Mouse (Mus musculus): ENCODE results near the gene Six5. TPM values are rescaled to one million over a fixed set of nuclear protein-coding genes. Genes with fewer than 3 reads are reported as not detected.

The Six5 gene
- polyA plus RNA-seq, 1 experiment: 1.6 TPM

DNA sequence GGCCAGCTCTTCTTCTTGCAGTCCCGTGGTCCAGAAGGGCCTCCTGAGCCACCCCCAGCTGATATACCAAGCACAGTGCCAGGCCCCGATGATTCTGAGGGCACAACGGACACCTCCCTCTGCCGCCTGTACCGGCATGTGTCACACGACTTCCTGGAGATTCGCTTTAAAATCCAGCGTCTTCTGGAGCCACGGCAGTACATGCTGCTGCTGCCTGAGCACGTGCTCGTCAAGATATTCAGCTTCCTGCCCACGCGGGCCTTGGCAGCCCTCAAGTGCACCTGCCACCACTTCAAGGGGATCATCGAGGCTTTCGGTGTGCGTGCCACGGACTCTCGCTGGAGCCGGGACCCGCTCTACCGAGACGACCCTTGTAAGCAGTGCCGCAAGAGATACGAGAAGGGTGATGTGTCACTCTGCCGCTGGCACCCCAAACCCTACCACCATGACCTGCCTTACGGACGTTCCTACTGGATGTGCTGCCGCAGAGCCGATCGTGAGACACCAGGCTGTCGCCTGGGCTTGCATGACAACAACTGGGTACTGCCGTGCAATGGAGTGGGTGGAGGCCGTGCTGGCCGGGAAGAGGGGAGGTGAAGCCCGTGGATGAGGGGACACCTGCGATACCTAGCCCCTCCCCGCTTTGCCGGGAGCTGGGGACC, 42.4 kb downstream of the Six5 start:
- Histone ChIP-seq H3K36me3 (ENCODE audit: control insufficient read depth, insufficient read depth) (peaks cover 9% of the 10 kb centered on the region), H3K79me2 (ENCODE audit: control insufficient read depth, insufficient read depth) (peaks cover 16% of the 10 kb centered on the region), H3K27me3 (ENCODE audit: control insufficient read depth, insufficient read depth, insufficient read length) (no peaks in the 10 kb centered on the region), H3K4me3 (ENCODE audit: insufficient read depth, poor library complexity, severe bottlenecking) (no peak overlapping the region), H3K79me3 (ENCODE audit: low read depth) (peaks cover 3% of the 10 kb centered on the region), H3ac (ENCODE audit: control insufficient read depth, insufficient read length, low read depth) (no peak overlapping the region)
- TF ChIP-seq USF1 (IDR thresholded peaks at IDR 0.05; ENCODE audit: low read depth) (no peak), MYOD1 (IDR thresholded peaks at IDR 0.05; ENCODE audit: control insufficient read depth, insufficient read length, low read depth) (no peak), MAX (IDR thresholded peaks at IDR 0.05) (no peak), FOSL1 (IDR thresholded peaks at IDR 0.05; ENCODE audit: insufficient read depth, low read length, poor library complexity, severe bottlenecking) (no peak), MYOG (IDR thresholded peaks at IDR 0.05; ENCODE audit: control insufficient read depth, extremely low read depth, insufficient read length) (no peak), CEBPB (IDR thresholded peaks at IDR 0.05; ENCODE audit: low read depth) (no peak), CTCF (IDR thresholded peaks at IDR 0.05; ENCODE audit: control insufficient read depth, insufficient read depth, insufficient read length) (no peak)

DNA sequence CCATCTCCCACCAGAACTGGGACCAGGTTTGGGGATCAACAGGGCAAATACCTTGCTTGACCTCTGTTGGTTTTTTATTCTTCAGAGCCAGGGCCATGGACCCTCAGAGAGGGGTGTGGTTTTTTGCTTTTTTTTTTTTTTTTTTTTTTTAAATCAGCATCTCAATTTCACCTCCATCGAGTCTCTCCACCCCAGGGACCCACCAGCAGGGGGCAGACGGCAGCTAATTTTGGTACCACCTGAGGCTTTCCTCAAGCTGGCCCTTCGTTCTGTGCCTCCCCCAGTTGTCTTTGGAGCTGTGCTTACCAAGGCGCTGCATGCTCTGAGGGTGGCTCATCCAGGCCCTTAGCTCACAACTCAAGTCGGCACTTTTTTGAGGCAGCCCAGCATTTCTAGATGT, 43.0 kb downstream of the Six5 start:
- peaks cover 9% of the 10 kb centered on the region for H3K36me3 ChIP-seq (ENCODE audit: control insufficient read depth, insufficient read depth)
- peaks cover 3% of the 10 kb centered on the region for H3K79me3 ChIP-seq (ENCODE audit: low read depth)
- no peak overlapping the region for H3K4me3 ChIP-seq (ENCODE audit: insufficient read depth, poor library complexity, severe bottlenecking)
- no peak overlapping the region for H3ac ChIP-seq (ENCODE audit: control insufficient read depth, insufficient read length, low read depth)
- H3K27me3 ChIP-seq (ENCODE audit: control insufficient read depth, insufficient read depth, insufficient read length): no peaks in the 10 kb centered on the region
- peaks cover 11% of the 10 kb centered on the region for H3K79me2 ChIP-seq (ENCODE audit: control insufficient read depth, insufficient read depth)
- TF ChIP-seq CTCF (IDR thresholded peaks at IDR 0.05; ENCODE audit: control insufficient read depth, insufficient read depth, insufficient read length) (peak; percentile 18), CEBPB (IDR thresholded peaks at IDR 0.05; ENCODE audit: low read depth) (no peak)

DNA sequence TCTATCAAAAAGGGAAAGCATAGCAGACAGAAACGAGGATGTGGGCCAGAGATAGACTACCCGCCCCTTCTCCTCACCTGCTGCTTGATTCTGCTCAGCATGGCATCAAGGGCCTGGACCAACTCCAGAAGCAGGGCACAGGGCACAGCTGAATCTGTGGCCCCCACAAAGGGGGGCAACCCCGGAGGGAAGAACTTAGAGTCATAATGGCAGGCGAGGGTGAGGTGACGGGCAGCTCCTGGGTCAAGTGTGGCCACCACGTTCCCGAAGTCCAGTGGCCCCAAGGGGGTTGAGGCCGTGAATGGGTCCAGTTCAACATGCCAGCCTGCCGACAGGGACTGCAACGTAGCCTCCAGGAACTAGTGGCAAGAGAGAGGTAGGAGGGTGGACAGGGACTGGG, 52.4 kb downstream of the Six5 start:
- TF ChIP-seq CEBPB (IDR thresholded peaks at IDR 0.05; ENCODE audit: low read depth) (no peak), MYOD1 (IDR thresholded peaks at IDR 0.05; ENCODE audit: control insufficient read depth, insufficient read length, low read depth) (no peak), CTCF (IDR thresholded peaks at IDR 0.05; ENCODE audit: control insufficient read depth, insufficient read depth, insufficient read length) (no peak), USF1 (IDR thresholded peaks at IDR 0.05; ENCODE audit: low read depth) (no peak), FOSL1 (IDR thresholded peaks at IDR 0.05; ENCODE audit: insufficient read depth, low read length, poor library complexity, severe bottlenecking) (no peak), MAX (IDR thresholded peaks at IDR 0.05) (no peak), MYOG (IDR thresholded peaks at IDR 0.05; ENCODE audit: control insufficient read depth, extremely low read depth, insufficient read length) (no peak)
- Histone ChIP-seq H3K79me3 (ENCODE audit: low read depth) (peaks cover 15% of the 10 kb centered on the region), H3K27me3 (ENCODE audit: control insufficient read depth, insufficient read depth, insufficient read length) (no peaks in the 10 kb centered on the region), H3K36me3 (ENCODE audit: control insufficient read depth, insufficient read depth) (peaks cover 1% of the 10 kb centered on the region), H3K4me3 (ENCODE audit: insufficient read depth, poor library complexity, severe bottlenecking) (no peak overlapping the region), H3K79me2 (ENCODE audit: control insufficient read depth, insufficient read depth) (peaks cover 34% of the 10 kb centered on the region), H3ac (ENCODE audit: control insufficient read depth, insufficient read length, low read depth) (no peak overlapping the region)

DNA sequence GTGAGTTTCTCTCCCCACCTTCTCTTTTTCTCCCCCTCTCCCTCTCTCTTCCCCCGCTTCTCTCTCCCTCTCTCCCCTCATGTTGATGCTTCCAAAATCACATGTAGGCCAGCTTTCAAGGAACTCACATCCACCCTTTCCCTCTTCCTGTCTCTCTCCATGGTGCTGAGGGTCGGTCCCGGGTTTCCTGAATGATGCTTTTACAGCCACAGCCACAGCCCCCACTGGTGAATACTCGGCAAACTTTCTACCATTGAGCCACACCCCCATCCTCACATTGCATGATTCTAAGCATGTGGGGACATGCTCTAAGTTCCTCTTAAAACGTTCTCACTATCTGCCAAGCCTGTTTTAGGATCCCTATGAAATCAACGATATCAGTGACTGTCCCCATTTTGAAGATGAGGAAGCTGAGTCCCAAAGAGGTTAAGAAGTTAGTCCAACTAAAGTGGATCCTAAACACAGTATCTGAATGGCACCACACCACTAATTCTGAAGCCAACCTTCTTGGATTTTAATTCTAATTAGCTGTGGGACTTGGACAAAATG, 53.2 kb downstream of the Six5 start:
- no peaks in the 10 kb centered on the region for H3K27me3 ChIP-seq (ENCODE audit: control insufficient read depth, insufficient read depth, insufficient read length)
- H3ac ChIP-seq (ENCODE audit: control insufficient read depth, insufficient read length, low read depth): no peak overlapping the region
- H3K36me3 ChIP-seq (ENCODE audit: control insufficient read depth, insufficient read depth): peaks cover 6% of the 10 kb centered on the region
- H3K4me3 ChIP-seq (ENCODE audit: insufficient read depth, poor library complexity, severe bottlenecking): peak overlapping the region; percentile 44
- peaks cover 17% of the 10 kb centered on the region for H3K79me3 ChIP-seq (ENCODE audit: low read depth)
- TF ChIP-seq MYOG (IDR thresholded peaks at IDR 0.05; ENCODE audit: control insufficient read depth, extremely low read depth, insufficient read length) (no peak), USF1 (IDR thresholded peaks at IDR 0.05; ENCODE audit: low read depth) (no peak), FOSL1 (IDR thresholded peaks at IDR 0.05; ENCODE audit: insufficient read depth, low read length, poor library complexity, severe bottlenecking) (no peak), CTCF (IDR thresholded peaks at IDR 0.05; ENCODE audit: control insufficient read depth, insufficient read depth, insufficient read length) (no peak), MYOD1 (IDR thresholded peaks at IDR 0.05; ENCODE audit: control insufficient read depth, insufficient read length, low read depth) (no peak), MAX (IDR thresholded peaks at IDR 0.05) (no peak), CEBPB (IDR thresholded peaks at IDR 0.05; ENCODE audit: low read depth) (no peak)
- H3K79me2 ChIP-seq (ENCODE audit: control insufficient read depth, insufficient read depth): peaks cover 39% of the 10 kb centered on the region

Small RNAs within 50 kb of the gene (microRNA-seq; reads per million reads assigned to microRNA genes)
- 0.68 reads per million, percentile 14 among the genes with 10 or more reads in this experiment for gene Mir3100 (ENCODE audit: borderline microRNAs expressed)

Other genes starting within 250 kb of the Six5 start
- gene Pglyrp1, start 223.3 kb upstream of the Six5 start, polyA plus RNA-seq (2012; fragmentation: generic; extraction: Trizol): 0.05 TPM
- gene Ccdc61, start 184.2 kb upstream of the Six5 start, polyA plus RNA-seq (2012; fragmentation: generic; extraction: Trizol): 10.8 TPM
- gene Nova2, start 168.7 kb upstream of the Six5 start, polyA plus RNA-seq (2012; fragmentation: generic; extraction: Trizol): 0.05 TPM
- not detected for gene Nanos2, start 107.2 kb upstream of the Six5 start, polyA plus RNA-seq (2012; fragmentation: generic; extraction: Trizol)
- gene Mypop, start 103.3 kb upstream of the Six5 start, polyA plus RNA-seq (2012; fragmentation: generic; extraction: Trizol): 17.8 TPM
- gene Irf2bp1, start 90.5 kb upstream of the Six5 start, polyA plus RNA-seq (2012; fragmentation: generic; extraction: Trizol): 39.4 TPM
- 0.07 TPM for gene Foxa3, start 71.1 kb upstream of the Six5 start, polyA plus RNA-seq (2012; fragmentation: generic; extraction: Trizol)
- gene Sympk, start 70.2 kb upstream of the Six5 start, polyA plus RNA-seq (2012; fragmentation: generic; extraction: Trizol): 84.8 TPM
- gene Rsph6a, start 39.9 kb upstream of the Six5 start, polyA plus RNA-seq (2012; fragmentation: generic; extraction: Trizol): 0.09 TPM
- 83.1 TPM for gene Dmwd, start 18.4 kb upstream of the Six5 start, polyA plus RNA-seq (2012; fragmentation: generic; extraction: Trizol)
- 120 TPM for gene Dmpk, start 10.7 kb upstream of the Six5 start, polyA plus RNA-seq (2012; fragmentation: generic; extraction: Trizol)
- not detected for gene Gm4969, start 23.8 kb downstream of the Six5 start, polyA plus RNA-seq (2012; fragmentation: generic; extraction: Trizol)
- gene Fbxo46, start 25.3 kb downstream of the Six5 start, polyA plus RNA-seq (2012; fragmentation: generic; extraction: Trizol): 7.4 TPM
- 12.3 TPM for gene Qpctl, start 54.7 kb downstream of the Six5 start, polyA plus RNA-seq (2012; fragmentation: generic; extraction: Trizol)
- 255 TPM for gene Snrpd2, start 55.1 kb downstream of the Six5 start, polyA plus RNA-seq (2012; fragmentation: generic; extraction: Trizol)
- 0.43 TPM for gene Gipr, start 71.5 kb downstream of the Six5 start, polyA plus RNA-seq (2012; fragmentation: generic; extraction: Trizol)
- gene Eml2, start 81.8 kb downstream of the Six5 start, polyA plus RNA-seq (2012; fragmentation: generic; extraction: Trizol): 16.4 TPM
- gene Gpr4, start 117.9 kb downstream of the Six5 start, polyA plus RNA-seq (2012; fragmentation: generic; extraction: Trizol): 0.05 TPM
- 27.5 TPM for gene Opa3, start 133.7 kb downstream of the Six5 start, polyA plus RNA-seq (2012; fragmentation: generic; extraction: Trizol)
- gene Vasp, start 177.2 kb downstream of the Six5 start, polyA plus RNA-seq (2012; fragmentation: generic; extraction: Trizol): 145 TPM
- 0.05 TPM for gene Ppm1n, start 185.5 kb downstream of the Six5 start, polyA plus RNA-seq (2012; fragmentation: generic; extraction: Trizol)
- gene Rtn2, start 188.0 kb downstream of the Six5 start, polyA plus RNA-seq (2012; fragmentation: generic; extraction: Trizol): 107 TPM
- gene Fosb, start 215.5 kb downstream of the Six5 start, polyA plus RNA-seq (2012; fragmentation: generic; extraction: Trizol): 1.4 TPM